Mouse (Mus musculus) brain, embryonic 14.5 days (tissue): ENCODE results near the gene Ankrd44.

Experiments used
- CTCF ChIP-seq: fragments of 200-500 bp; IDR thresholded peaks from 2 replicates; pipeline ENCODE4 v1.5.1; 2012; ENCODE audit warnings: inconsistent platforms, mild to moderate bottlenecking, moderate library complexity, borderline replicate concordance; ENCODE audit not compliant: insufficient read depth, insufficient read length; ENCODE audit errors: extremely low read depth
- POLR2A ChIP-seq: fragments of 200-500 bp; IDR thresholded peaks from 2 replicates; pipeline ENCODE4 v1.6.1; 2012; ENCODE audit warnings: mild to moderate bottlenecking, inconsistent platforms, borderline replicate concordance; ENCODE audit not compliant: poor library complexity, insufficient read depth, insufficient read length, severe bottlenecking; ENCODE audit errors: extremely low read depth

DNA sequence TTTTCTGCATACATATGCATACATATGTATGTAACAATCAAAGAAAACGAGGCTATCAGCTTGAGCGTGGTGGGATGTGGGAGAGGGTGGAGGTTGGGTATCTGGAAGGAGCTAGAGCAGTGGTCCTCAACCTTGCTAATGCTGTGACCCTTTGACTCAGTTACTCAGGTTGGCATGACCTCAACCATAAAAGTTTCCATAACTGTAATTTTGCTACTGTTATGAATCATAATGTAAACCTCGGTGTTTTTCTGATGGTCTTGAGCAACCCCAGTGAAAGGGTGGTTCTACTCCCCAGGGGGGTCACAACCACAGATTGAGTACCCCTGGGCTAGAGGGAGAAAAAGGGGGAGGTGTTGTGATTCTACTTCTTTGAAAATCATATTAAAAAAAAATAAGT is 9.3 kb upstream of the Ankrd44 start:
- TF ChIP-seq POLR2A, result no peak
- no peak for TF ChIP-seq CTCF
